Mouse (Mus musculus) liver, embryonic 11.5 days (tissue): ENCODE results near the gene Stra6l. TPM values are rescaled to one million over a fixed set of nuclear protein-coding genes. Genes with fewer than 3 reads are reported as not detected.

Experiments
- ATAC-seq: fragments of 200-750 bp; cut with Nextera tagmentation; replicated peaks from 2 replicates; pipeline ENCODE4 v1.8.0; 2017; ENCODE audit warnings: moderate number of reproducible peaks, mild to moderate bottlenecking, moderate TSS enrichment, moderate library complexity; ENCODE audit not compliant: low FRiP score
- DNase-seq: peaks from one replicate; pipeline ENCODE4 v3.0.0-alpha.2; 2017; ENCODE audit warnings: low spot score
- H3K27ac ChIP-seq: fragments of 300-500 bp; sonication (generic); 2 replicates; pipeline ENCODE4 v1.5.1; 2014; ENCODE audit warnings: mild to moderate bottlenecking, low read depth, low read length, control low read depth
- H3K27me3 ChIP-seq: fragments of 300-500 bp; sonication (generic); replicated peaks from 2 replicates; pipeline ENCODE4 v1.6.1; 2014; ENCODE audit warnings: low read length, mixed read lengths; ENCODE audit not compliant: control insufficient read depth, insufficient read depth
- H3K36me3 ChIP-seq: fragments of 300-500 bp; sonication (generic); 2 replicates; pipeline ENCODE4 v1.6.1; 2014; ENCODE audit warnings: mild to moderate bottlenecking, low read length, moderate library complexity, mixed read lengths; ENCODE audit not compliant: control insufficient read depth, insufficient read depth
- H3K4me1 ChIP-seq: fragments of 300-500 bp; sonication (generic); replicated peaks from 2 replicates; pipeline ENCODE4 v1.6.1; 2014; ENCODE audit warnings: low read length, mixed read lengths; ENCODE audit not compliant: control insufficient read depth, insufficient read depth
- H3K4me2 ChIP-seq: fragments of 300-500 bp; sonication (generic); 2 replicates; pipeline ENCODE4 v1.6.1; 2014; ENCODE audit warnings: mild to moderate bottlenecking, control low read depth, moderate library complexity
- H3K4me3 ChIP-seq: fragments of 300-500 bp; sonication (generic); 2 replicates; pipeline ENCODE4 v1.5.1; 2014; ENCODE audit warnings: low read depth, low read length, control low read depth
- H3K9ac ChIP-seq: fragments of 300-500 bp; sonication (generic); 2 replicates; pipeline ENCODE4 v1.6.1; 2014; ENCODE audit warnings: low read depth, low read length, control low read depth
- H3K9me3 ChIP-seq: fragments of 300-500 bp; sonication (generic); 2 replicates; pipeline ENCODE4 v1.6.1; 2016; ENCODE audit warnings: low read length, inconsistent platforms, mixed read lengths; ENCODE audit not compliant: control insufficient read depth
- WGBS: fragments of 180-500 bp; shearing (Covaris S2); extraction: QIAGEN DNeasy Blood & Tissue Kit; methylation state at CpG from one replicate; pipeline ENCODE4 v1.1.7; 2014; 5-methylcytosine and 5-hydroxymethylcytosine counted together
- polyA plus RNA-seq: library from polyadenylated mRNA; unstranded; fragments of >200 nt; fragmentation: Nextera tagmentation; extraction: Ambion mirVana; gene quantifications from 2 replicates; pipeline ENCODE4 v1.2.1, GENCODE M21; 2014

The Stra6l gene
- polyA plus RNA-seq, 1 experiment from 2014 or later: 3.1 TPM

GRCm38 (mm10) chr4:45819208-45819931, 29.1 kb upstream of the Stra6l start:
- no peaks in the 10 kb centered on the region for H3K9me3 ChIP-seq
- ATAC-seq: no peak; the same call in 1 of the 2 replicates
- WGBS: 6% methylated on average over 17 of the region's 17 CpGs
- peaks cover 8% of the 10 kb centered on the region for H3K4me1 ChIP-seq
- peak overlapping the region; percentile 56 for H3K4me2 ChIP-seq
- peak; percentile 44 for DNase-seq
- H3K36me3 ChIP-seq: no peaks in the 10 kb centered on the region
- peaks cover 21% of the 10 kb centered on the region for H3K27me3 ChIP-seq
- no peak overlapping the region for H3K4me3 ChIP-seq
- H3K9ac ChIP-seq: no peak overlapping the region
- H3K27ac ChIP-seq: no peak overlapping the region

DNA sequence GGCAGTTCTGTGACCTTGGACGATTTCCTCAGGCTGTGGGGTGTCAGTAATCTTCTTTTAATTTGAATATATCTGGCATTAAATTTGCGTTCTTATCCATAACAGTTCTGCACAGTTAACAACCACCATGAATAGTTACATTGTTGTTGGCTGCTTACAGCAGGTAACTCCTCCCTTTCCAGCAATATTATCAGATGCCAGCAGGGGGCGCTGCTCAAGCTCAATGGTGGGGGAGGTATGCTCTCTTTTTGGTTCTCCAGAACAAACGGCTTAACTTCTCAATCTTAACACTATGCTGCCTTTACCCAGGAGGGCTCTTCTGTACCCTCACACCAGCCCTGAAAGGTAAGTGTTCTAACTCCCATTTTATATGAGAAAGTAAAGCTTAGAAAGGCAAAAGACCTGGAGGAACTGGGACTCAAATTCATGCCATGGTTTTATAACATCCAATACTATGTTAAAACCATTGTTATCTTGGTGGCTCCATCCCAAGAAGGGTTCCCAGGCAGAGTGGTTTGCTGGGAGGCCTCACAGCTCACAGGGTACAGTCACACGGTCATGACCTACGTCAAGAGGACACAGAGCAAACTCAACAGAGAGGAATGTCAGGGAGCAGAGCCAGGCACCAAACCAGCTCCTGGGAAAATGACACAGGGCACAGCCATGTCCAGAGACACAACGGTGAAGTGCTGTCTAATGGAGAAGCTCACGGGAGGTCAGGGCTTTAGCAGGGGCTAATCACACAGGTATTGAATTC, 28.2 kb upstream of the Stra6l start:
- H3K4me1 ChIP-seq: peaks cover 8% of the 10 kb centered on the region
- ATAC-seq: no peak
- peaks cover 30% of the 10 kb centered on the region for H3K27me3 ChIP-seq
- H3K27ac ChIP-seq: no peak overlapping the region
- H3K4me3 ChIP-seq: no peak overlapping the region
- peak overlapping the region; percentile 56; the same call in 1 of the 2 replicates for H3K4me2 ChIP-seq
- H3K9me3 ChIP-seq: no peaks in the 10 kb centered on the region
- H3K9ac ChIP-seq: no peak overlapping the region
- DNase-seq: peak; percentile 59
- H3K36me3 ChIP-seq: no peaks in the 10 kb centered on the region
- WGBS: 33% methylated on average over 8 of the region's 8 CpGs

GRCm38 (mm10) chr4:45821995-45822394, 26.5 kb upstream of the Stra6l start:
- H3K9me3 ChIP-seq: no peaks in the 10 kb centered on the region
- no peak overlapping the region for H3K27ac ChIP-seq
- H3K4me3 ChIP-seq: no peak overlapping the region
- no peaks in the 10 kb centered on the region for H3K36me3 ChIP-seq
- DNase-seq (no peak), ATAC-seq (no peak)
- no peak overlapping the region for H3K9ac ChIP-seq
- H3K4me2 ChIP-seq: no peak overlapping the region
- H3K27me3 ChIP-seq: peaks cover 47% of the 10 kb centered on the region
- peaks cover 14% of the 10 kb centered on the region for H3K4me1 ChIP-seq
- 23% methylated on average over 3 of the region's 3 CpGs for WGBS

GRCm38 (mm10) chr4:45822781-45823575, 25.5 kb upstream of the Stra6l start:
- WGBS: 35% methylated on average over 11 of the region's 11 CpGs
- DNase-seq (no peak), ATAC-seq (no peak)
- no peak overlapping the region for H3K27ac ChIP-seq
- H3K4me1 ChIP-seq: peaks cover 14% of the 10 kb centered on the region
- no peaks in the 10 kb centered on the region for H3K9me3 ChIP-seq
- no peaks in the 10 kb centered on the region for H3K36me3 ChIP-seq
- H3K4me3 ChIP-seq: no peak overlapping the region
- no peak overlapping the region for H3K9ac ChIP-seq
- peaks cover 57% of the 10 kb centered on the region for H3K27me3 ChIP-seq
- no peak overlapping the region for H3K4me2 ChIP-seq

GRCm38 (mm10) chr4:45824049-45824760, 24.3 kb upstream of the Stra6l start:
- Histone ChIP-seq H3K4me1 (peaks cover 9% of the 10 kb centered on the region), H3K4me3 (no peak overlapping the region), H3K36me3 (no peaks in the 10 kb centered on the region), H3K27me3 (peaks cover 69% of the 10 kb centered on the region), H3K9ac (no peak overlapping the region), H3K9me3 (no peaks in the 10 kb centered on the region), H3K4me2 (no peak overlapping the region), H3K27ac (no peak overlapping the region)
- DNase-seq (no peak), ATAC-seq (no peak)
- WGBS: 15% methylated on average over 10 of the region's 10 CpGs

DNA sequence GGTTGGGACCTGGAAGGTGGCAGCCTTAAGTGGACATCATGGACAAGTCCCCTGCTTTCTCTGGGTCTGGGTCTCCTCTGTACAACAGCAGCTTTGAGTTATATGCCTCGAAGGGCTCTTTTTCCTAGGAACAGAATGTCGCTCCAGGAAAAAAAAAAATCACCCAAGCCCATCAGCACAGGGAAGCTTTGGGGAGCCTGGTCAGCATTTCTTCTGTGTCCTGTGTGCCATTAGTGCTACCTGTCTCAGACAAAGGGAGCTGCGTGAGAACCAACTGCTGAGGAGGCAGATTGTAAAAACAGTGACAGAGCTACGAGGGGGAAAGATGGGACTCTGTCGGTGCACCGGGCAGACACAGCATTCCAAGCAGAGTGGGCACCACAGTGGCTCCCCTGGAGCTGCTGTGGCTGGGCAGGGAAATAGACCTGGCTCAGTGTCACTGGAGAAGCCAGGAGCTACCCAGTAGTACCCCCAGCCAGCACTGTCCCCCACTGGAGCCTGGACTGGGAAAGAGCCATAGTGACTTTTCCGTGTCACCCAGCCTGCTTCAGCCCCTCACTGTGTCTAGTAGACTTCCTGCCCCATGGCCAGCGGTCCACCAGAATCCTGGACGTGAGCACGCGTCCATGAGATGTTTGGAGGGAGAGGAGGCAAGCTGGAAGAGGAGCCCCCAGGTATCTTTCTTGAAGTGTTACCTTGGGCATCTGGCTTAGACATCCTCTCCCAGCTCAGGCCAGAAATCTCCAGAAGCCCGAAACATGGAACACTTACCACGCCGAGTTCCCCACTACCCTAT, 23.5 kb upstream of the Stra6l start:
- no peaks in the 10 kb centered on the region for H3K36me3 ChIP-seq
- DNase-seq: no peak
- H3K4me1 ChIP-seq: peaks cover 6% of the 10 kb centered on the region
- H3K9ac ChIP-seq: no peak overlapping the region
- no peak for ATAC-seq
- H3K9me3 ChIP-seq: no peaks in the 10 kb centered on the region
- peaks cover 75% of the 10 kb centered on the region for H3K27me3 ChIP-seq
- 34% methylated on average over 14 of the region's 14 CpGs for WGBS
- H3K27ac ChIP-seq: no peak overlapping the region
- H3K4me3 ChIP-seq: no peak overlapping the region
- no peak overlapping the region for H3K4me2 ChIP-seq

- Histone ChIP-seq H3K4me2 (peak within 1 kb of the TSS; percentile 62), H3K27me3 (peaks cover 80% of the 10 kb centered on the region), H3K9me3 (no peaks in the 10 kb centered on the region), H3K4me1 (peaks cover 6% of the 10 kb centered on the region), H3K36me3 (no peaks in the 10 kb centered on the region), H3K4me3 (peak within 1 kb of the TSS; percentile 37), H3K27ac (no peak within 1 kb of the TSS), H3K9ac (no peak within 1 kb of the TSS)
- 2% methylated on average over 91 of the region's 91 CpGs for WGBS
- DNase-seq (no peak), ATAC-seq (no peak)
These were observed 22.0 kb upstream of the Stra6l start, which contains the start of gene Igfbpl1 for GRCm38 (mm10) chr4:45826275-45827040. TSS of gene Igfbpl1 (minus strand) at chr4:45826923.
